Mouse (Mus musculus) midbrain, embryonic 13.5 days (tissue): ENCODE data around the gene Gm5148. TPM values are rescaled to one million over a fixed set of nuclear protein-coding genes. Genes with fewer than 3 reads are reported as not detected.

Experiments
- ATAC-seq: fragments of 200-750 bp; cut with Nextera tagmentation; 2 replicates; pipeline ENCODE4 v1.8.0; 2017; ENCODE audit warnings: mild to moderate bottlenecking, moderate TSS enrichment, moderate library complexity
- H3K27ac ChIP-seq: fragments of 300-500 bp; sonication (generic); 2 replicates; pipeline ENCODE4 v1.5.1; 2015; ENCODE audit warnings: inconsistent platforms, mild to moderate bottlenecking, moderate library complexity
- H3K27me3 ChIP-seq: fragments of 300-500 bp; sonication (generic); 2 replicates; pipeline ENCODE4 v1.6.1; 2015; ENCODE audit warnings: mild to moderate bottlenecking, inconsistent platforms
- H3K36me3 ChIP-seq: fragments of 300-500 bp; sonication (generic); 2 replicates; pipeline ENCODE4 v1.6.1; 2015; ENCODE audit warnings: mild to moderate bottlenecking, inconsistent platforms
- H3K4me1 ChIP-seq: fragments of 300-500 bp; sonication (generic); replicated peaks from 2 replicates; pipeline ENCODE4 v1.6.1; 2015; ENCODE audit warnings: inconsistent platforms
- H3K4me2 ChIP-seq: fragments of 300-500 bp; sonication (generic); replicated peaks from 2 replicates; pipeline ENCODE4 v1.6.1; 2015; ENCODE audit warnings: moderate library complexity, mild to moderate bottlenecking, inconsistent platforms
- H3K4me3 ChIP-seq: fragments of 300-500 bp; sonication (generic); replicated peaks from 2 replicates; pipeline ENCODE4 v1.5.1; 2015; ENCODE audit warnings: mild to moderate bottlenecking, inconsistent platforms
- H3K9ac ChIP-seq: fragments of 300-500 bp; sonication (generic); replicated peaks from 2 replicates; pipeline ENCODE4 v1.6.1; 2015; ENCODE audit warnings: mild to moderate bottlenecking, inconsistent platforms
- H3K9me3 ChIP-seq: fragments of 300-500 bp; sonication (generic); 2 replicates; pipeline ENCODE4 v1.6.1; 2016; ENCODE audit warnings: mild to moderate bottlenecking, inconsistent platforms
- WGBS: fragments of 180-500 bp; shearing (Covaris S2); methylation state at CpG from one replicate; pipeline ENCODE4 v1.1.7; 2015; 5-methylcytosine and 5-hydroxymethylcytosine counted together
- polyA plus RNA-seq: library from polyadenylated mRNA; unstranded; fragments of >200 nt; fragmentation: Nextera tagmentation; extraction: Ambion mirVana; gene quantifications from 2 replicates; pipeline ENCODE4 v1.2.1, GENCODE M21; 2015

Gene Gm5148
- polyA plus RNA-seq, 1 experiment from 2014 or later, result 6.0 TPM

DNA sequence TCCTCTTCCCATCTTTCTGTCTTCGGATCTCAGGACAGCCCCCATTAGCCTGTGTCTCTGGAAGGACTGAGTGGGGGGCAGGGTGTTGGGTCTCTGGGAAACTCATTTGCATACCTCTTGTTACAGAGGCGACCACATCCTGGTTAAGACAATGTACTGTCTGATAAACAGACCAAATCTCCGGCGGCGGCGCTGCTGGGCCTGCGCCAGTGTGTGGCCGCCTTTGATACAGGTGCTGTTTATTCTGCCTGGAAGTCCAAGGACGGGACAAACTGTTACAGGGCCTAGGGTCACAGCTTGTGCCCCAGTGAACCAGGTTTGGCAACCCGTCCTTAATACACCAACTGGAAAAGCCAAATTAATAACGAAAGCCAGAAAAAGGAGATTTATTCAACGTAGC, 33.8 kb upstream of the Gm5148 start:
- 4% methylated on average over 12 of the region's 12 CpGs for WGBS
- Histone ChIP-seq H3K36me3 (no peaks in the 10 kb centered on the region), H3K27ac (0 out of 2 replicates have a peak overlapping the region, but pooled peaks have one; percentile 31), H3K27me3 (peaks cover 4% of the 10 kb centered on the region; the same call in 1 of the 2 replicates), H3K4me1 (peaks cover 12% of the 10 kb centered on the region), H3K4me2 (peak overlapping the region; percentile 40), H3K4me3 (peak overlapping the region; percentile 5), H3K9ac (no peak overlapping the region), H3K9me3 (no peaks in the 10 kb centered on the region; the same call in 1 of the 2 replicates)
- ATAC-seq, result peak; percentile 93

GRCm38 (mm10) chr3:37757613-37758012, 33.3 kb upstream of the Gm5148 start:
- H3K4me2 ChIP-seq, result peak overlapping the region; percentile 40; the same call in 1 of the 2 replicates
- H3K4me1 ChIP-seq, result peaks cover 12% of the 10 kb centered on the region
- no peak for ATAC-seq
- 24% methylated on average over 4 of the region's 4 CpGs for WGBS
- H3K9me3 ChIP-seq, result no peaks in the 10 kb centered on the region; the same call in 1 of the 2 replicates
- H3K27me3 ChIP-seq, result peaks cover 3% of the 10 kb centered on the region; the same call in 1 of the 2 replicates
- H3K36me3 ChIP-seq, result no peaks in the 10 kb centered on the region
- H3K4me3 ChIP-seq, result no peak overlapping the region
- no peak overlapping the region for H3K9ac ChIP-seq
- H3K27ac ChIP-seq, result no peak overlapping the region

DNA sequence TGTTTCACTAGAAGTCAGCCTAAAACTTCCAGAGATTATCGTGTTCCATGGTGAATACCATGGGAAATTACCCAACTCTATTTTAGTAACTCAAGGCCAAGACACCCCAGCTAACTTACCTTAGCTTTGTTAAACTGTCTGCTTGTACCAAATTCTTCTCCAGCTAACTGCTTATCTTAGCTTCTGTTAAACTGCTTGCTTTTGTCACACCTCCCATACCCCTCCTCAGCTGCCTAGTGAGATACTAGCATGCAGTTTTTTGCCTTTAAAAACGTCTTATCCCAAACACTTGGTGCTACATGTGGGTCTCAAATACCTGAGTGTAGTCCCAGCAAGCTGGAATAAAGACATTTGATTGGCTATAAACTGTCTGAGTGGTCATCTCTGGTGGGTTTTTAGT, 31.7 kb upstream of the Gm5148 start:
- no peaks in the 10 kb centered on the region for H3K36me3 ChIP-seq
- no peak overlapping the region for H3K27ac ChIP-seq
- no peak for ATAC-seq
- 69% methylated on average over 2 of the region's 2 CpGs for WGBS
- H3K27me3 ChIP-seq, result peaks cover 3% of the 10 kb centered on the region; the same call in 1 of the 2 replicates
- H3K9ac ChIP-seq, result no peak overlapping the region
- H3K4me2 ChIP-seq, result no peak overlapping the region
- H3K4me1 ChIP-seq, result peaks cover 12% of the 10 kb centered on the region
- no peaks in the 10 kb centered on the region; the same call in 1 of the 2 replicates for H3K9me3 ChIP-seq
- H3K4me3 ChIP-seq, result no peak overlapping the region

- no peak for ATAC-seq
- H3K4me1 ChIP-seq, result peaks cover 12% of the 10 kb centered on the region
- no peak overlapping the region for H3K4me2 ChIP-seq
- H3K27ac ChIP-seq, result no peak overlapping the region
- H3K27me3 ChIP-seq, result peaks cover 3% of the 10 kb centered on the region; the same call in 1 of the 2 replicates
- H3K4me3 ChIP-seq, result no peak overlapping the region
- no peak overlapping the region for H3K9ac ChIP-seq
- 94% methylated on average over 3 of the region's 3 CpGs for WGBS
- no peaks in the 10 kb centered on the region; the same call in 1 of the 2 replicates for H3K9me3 ChIP-seq
- no peaks in the 10 kb centered on the region for H3K36me3 ChIP-seq
Observed at GRCm38 (mm10) chr3:37754639-37755038, 30.3 kb upstream of the Gm5148 start.

DNA sequence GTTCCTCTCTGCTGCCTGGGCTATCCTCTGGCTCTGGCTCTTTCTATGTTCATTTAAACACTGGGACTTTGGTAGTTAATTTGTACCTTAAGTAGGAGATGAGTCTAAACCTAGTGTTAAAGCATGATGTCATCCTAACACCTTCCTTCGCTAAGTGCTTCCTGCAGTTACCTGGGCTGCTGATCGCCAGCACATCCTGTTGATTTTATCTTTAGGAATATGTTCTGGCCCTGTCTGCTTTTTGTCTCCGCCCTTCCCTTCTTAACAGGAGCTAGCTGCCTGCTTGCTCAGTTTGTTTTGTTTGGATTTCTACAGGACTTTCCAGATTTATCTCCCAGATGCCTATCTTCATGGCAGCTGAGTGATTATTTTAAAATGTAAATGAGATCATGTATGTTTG, 28.9 kb upstream of the Gm5148 start:
- Histone ChIP-seq H3K4me2 (no peak overlapping the region), H3K36me3 (no peaks in the 10 kb centered on the region), H3K9me3 (no peaks in the 10 kb centered on the region; the same call in 1 of the 2 replicates), H3K27me3 (peaks cover 3% of the 10 kb centered on the region; the same call in 1 of the 2 replicates), H3K27ac (no peak overlapping the region), H3K4me1 (peaks cover 6% of the 10 kb centered on the region), H3K9ac (no peak overlapping the region), H3K4me3 (no peak overlapping the region)
- WGBS, result 92% methylated on average over 3 of the region's 3 CpGs
- no peak for ATAC-seq

GRCm38 (mm10) chr3:37748002-37748733, 23.9 kb upstream of the Gm5148 start:
- H3K4me1 ChIP-seq, result no peaks in the 10 kb centered on the region
- H3K9ac ChIP-seq, result no peak overlapping the region
- H3K36me3 ChIP-seq, result no peaks in the 10 kb centered on the region
- WGBS, result 87% methylated on average over 16 of the region's 16 CpGs
- ATAC-seq, result no peak
- H3K4me2 ChIP-seq, result no peak overlapping the region
- H3K27ac ChIP-seq, result no peak overlapping the region
- no peak overlapping the region for H3K4me3 ChIP-seq
- no peaks in the 10 kb centered on the region for H3K27me3 ChIP-seq
- 0 out of 2 replicates have a peak, but pooled peaks cover 5% of the 10 kb centered on the region for H3K9me3 ChIP-seq

GRCm38 (mm10) chr3:37747258-37748001, 23.1 kb upstream of the Gm5148 start:
- no peak overlapping the region for H3K9ac ChIP-seq
- H3K27me3 ChIP-seq, result no peaks in the 10 kb centered on the region
- H3K9me3 ChIP-seq, result 0 out of 2 replicates have a peak, but pooled peaks cover 5% of the 10 kb centered on the region
- H3K36me3 ChIP-seq, result no peaks in the 10 kb centered on the region
- 92% methylated on average over 9 of the region's 9 CpGs for WGBS
- H3K27ac ChIP-seq, result no peak overlapping the region
- no peak overlapping the region for H3K4me3 ChIP-seq
- no peaks in the 10 kb centered on the region for H3K4me1 ChIP-seq
- H3K4me2 ChIP-seq, result no peak overlapping the region
- no peak for ATAC-seq

GRCm38 (mm10) chr3:37744050-37744449, 19.8 kb upstream of the Gm5148 start:
- Histone ChIP-seq H3K4me3 (no peak overlapping the region), H3K4me2 (no peak overlapping the region), H3K9me3 (0 out of 2 replicates have a peak, but pooled peaks cover 5% of the 10 kb centered on the region), H3K27ac (no peak overlapping the region), H3K36me3 (no peaks in the 10 kb centered on the region), H3K4me1 (no peaks in the 10 kb centered on the region), H3K9ac (no peak overlapping the region), H3K27me3 (no peaks in the 10 kb centered on the region)
- 91% methylated on average over 2 of the region's 2 CpGs for WGBS
- no peak for ATAC-seq

DNA sequence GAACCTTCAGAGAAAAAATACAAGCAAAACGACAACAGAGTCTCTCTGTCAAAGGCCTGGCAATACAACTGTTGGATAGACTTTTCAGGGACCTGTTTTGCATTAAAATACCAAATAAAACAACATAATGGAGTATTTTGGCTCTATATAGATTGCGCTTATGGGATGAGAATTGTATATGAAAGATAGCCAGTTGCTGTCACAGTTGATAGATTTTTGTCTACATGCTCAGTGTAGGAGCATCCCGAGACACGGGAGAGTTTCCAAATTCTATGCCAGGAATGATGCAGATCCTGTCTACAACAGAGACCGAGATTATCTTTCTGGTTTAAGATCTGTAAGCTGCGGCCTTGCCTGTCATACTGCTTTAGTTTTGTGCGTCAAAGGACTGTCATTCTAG, 15.7 kb upstream of the Gm5148 start:
- Histone ChIP-seq H3K9ac (no peak overlapping the region), H3K4me3 (no peak overlapping the region), H3K4me1 (peaks cover 3% of the 10 kb centered on the region; the same call in 1 of the 2 replicates), H3K9me3 (no peaks in the 10 kb centered on the region), H3K27ac (no peak overlapping the region), H3K27me3 (no peaks in the 10 kb centered on the region), H3K36me3 (no peaks in the 10 kb centered on the region), H3K4me2 (no peak overlapping the region)
- WGBS, result 91% methylated on average over 7 of the region's 7 CpGs
- no peak for ATAC-seq

GRCm38 (mm10) chr3:37738171-37738950, 14.1 kb upstream of the Gm5148 start:
- no peak for ATAC-seq

DNA sequence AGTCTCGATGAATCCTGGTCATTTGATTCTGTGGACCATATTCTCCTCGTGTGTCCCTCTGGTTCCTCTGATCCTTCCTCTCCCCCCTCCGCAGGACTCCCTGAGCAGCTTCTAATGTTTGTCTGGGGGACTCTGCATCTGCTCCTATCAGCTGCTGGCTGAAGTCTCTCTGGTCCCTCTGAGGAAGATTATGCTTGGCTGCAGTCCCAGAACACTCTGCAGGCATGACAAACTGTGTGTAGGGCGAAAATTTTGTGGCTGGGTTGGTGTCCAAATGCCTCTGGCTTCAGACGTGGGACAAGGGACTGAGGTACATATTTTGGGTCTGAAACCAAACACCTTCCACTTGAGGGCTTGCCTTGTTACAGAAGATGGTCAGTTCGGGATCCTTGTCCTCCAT, 13.1 kb upstream of the Gm5148 start:
- peak; percentile 50; the same call in 1 of the 2 replicates for ATAC-seq
- no peaks in the 10 kb centered on the region for H3K36me3 ChIP-seq
- H3K9me3 ChIP-seq, result no peaks in the 10 kb centered on the region
- WGBS, result 57% methylated on average over 6 of the region's 6 CpGs
- H3K4me1 ChIP-seq, result peaks cover 3% of the 10 kb centered on the region; the same call in 1 of the 2 replicates
- no peak overlapping the region for H3K4me3 ChIP-seq
- H3K9ac ChIP-seq, result no peak overlapping the region
- no peak overlapping the region for H3K27ac ChIP-seq
- H3K27me3 ChIP-seq, result no peaks in the 10 kb centered on the region
- no peak overlapping the region for H3K4me2 ChIP-seq

More at GRCm38 (mm10) chr3:37738171-37738950, 14.1 kb upstream of the Gm5148 start:
- Histone ChIP-seq H3K27me3 (no peaks in the 10 kb centered on the region), H3K9me3 (no peaks in the 10 kb centered on the region), H3K9ac (no peak overlapping the region), H3K4me2 (no peak overlapping the region), H3K4me3 (no peak overlapping the region), H3K27ac (no peak overlapping the region), H3K36me3 (no peaks in the 10 kb centered on the region), H3K4me1 (peaks cover 3% of the 10 kb centered on the region; the same call in 1 of the 2 replicates)
- WGBS, result 77% methylated on average over 17 of the region's 17 CpGs
